In the genomic region with DNA sequence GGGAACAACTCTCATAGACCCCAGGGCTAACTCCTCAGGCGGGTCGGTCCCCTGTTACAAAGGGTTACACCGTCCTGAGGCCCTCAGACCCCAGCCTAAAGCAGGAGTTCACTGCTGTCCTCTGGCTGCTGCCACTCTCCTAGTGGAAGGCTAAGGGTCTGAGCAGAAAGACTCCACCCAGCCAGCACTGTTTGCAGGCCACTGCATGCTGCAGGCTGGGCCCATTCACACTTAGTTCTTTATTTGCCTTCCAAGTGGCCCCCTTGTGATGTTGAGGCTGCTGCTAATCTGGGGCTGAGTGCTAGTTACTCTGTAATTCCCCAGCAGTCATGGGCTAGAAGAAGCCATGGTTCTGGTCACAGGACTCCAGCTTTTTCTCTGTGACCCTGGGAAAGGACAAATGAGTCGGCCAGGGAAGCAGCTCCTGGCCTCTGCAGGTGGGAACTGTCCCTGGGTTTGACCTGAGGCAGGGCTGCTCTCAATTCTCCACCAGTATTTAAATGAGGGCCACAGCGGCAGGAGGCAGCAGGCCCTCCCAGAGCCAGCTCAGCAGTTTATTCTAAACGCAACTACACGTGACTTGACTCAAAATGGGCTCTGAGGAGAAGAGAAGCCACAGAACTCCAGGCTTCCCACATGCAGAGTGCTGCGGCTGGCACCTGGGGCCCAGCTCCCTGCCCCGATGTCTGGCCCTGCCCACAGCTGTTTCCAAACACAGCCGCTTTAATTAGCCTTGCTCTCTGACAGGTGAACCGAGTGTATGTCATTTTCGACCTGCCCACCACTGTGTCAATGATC, we compare ENCODE assay signal across 9 mouse cellular contexts.
DNase-seq lines count a peak whose midpoint lies in the region; ATAC-seq and TF ChIP-seq lines count a peak whose summit lies in the region.
"Had no signal": no experiment of that assay in that cellular context is flagged by ENCODE, and none has a peak within 500 bp of the region (broad histone marks: within the 10 kb centered on the region; RNA-seq: fewer than 3 reads in every experiment).

No protein-coding gene starts in this region.

- no peaks in the 10 kb centered on the region for H3K27me3 ChIP-seq in embryonic facial prominence, embryonic 15.5 days
- H3K27me3 ChIP-seq in neural tube, embryonic 12.5 days (replicated peaks) = no peaks in the 10 kb centered on the region
- H3K27me3 ChIP-seq: Patski had no signal

- H3K9ac ChIP-seq in embryonic facial prominence, embryonic 15.5 days = no peak overlapping the region
- no peak overlapping the region for H3K9ac ChIP-seq in neural tube, embryonic 12.5 days

- no peaks in the 10 kb centered on the region for H3K36me3 ChIP-seq in embryonic facial prominence, embryonic 15.5 days
- H3K36me3 ChIP-seq in neural tube, embryonic 12.5 days = 0 out of 2 replicates have a peak, but pooled peaks cover 5% of the 10 kb centered on the region

- H3K4me1 ChIP-seq in embryonic facial prominence, embryonic 15.5 days = peaks cover 28% of the 10 kb centered on the region
- peaks cover 35% of the 10 kb centered on the region for H3K4me1 ChIP-seq in neural tube, embryonic 12.5 days

- no peaks in the 10 kb centered on the region for H3K9me3 ChIP-seq in embryonic facial prominence, embryonic 15.5 days (replicated peaks)
- H3K9me3 ChIP-seq in neural tube, embryonic 12.5 days = no peaks in the 10 kb centered on the region

- 29% methylated on average over 12 of the region's 12 CpGs for whole genome bisulfite sequencing in embryonic facial prominence, embryonic 15.5 days
- 21% methylated on average over 12 of the region's 12 CpGs for WGBS in neural tube, embryonic 12.5 days

- H3K27ac ChIP-seq in layer of hippocampus, adult 2 months = peak overlapping the region; percentile 67
- H3K27ac ChIP-seq in embryonic facial prominence, embryonic 15.5 days (replicated peaks) = peak overlapping the region; percentile 31
- peak overlapping the region; percentile 2 for H3K27ac ChIP-seq in neural tube, embryonic 12.5 days
- H3K27ac ChIP-seq in gastrocnemius, adult 2 months = no peak overlapping the region

- no peak overlapping the region for H3K4me2 ChIP-seq in embryonic facial prominence, embryonic 15.5 days (replicated peaks)
- no peak overlapping the region for H3K4me2 ChIP-seq in neural tube, embryonic 12.5 days (replicated peaks)

- ATAC-seq in embryonic facial prominence, embryonic 15.5 days (ENCODE audit: insufficient number of reproducible peaks, low FRiP score, low TSS enrichment, low read depth) = no peak
- ATAC-seq in neural tube, embryonic 12.5 days (ENCODE audit: low FRiP score, low read depth) = peak; percentile 80
- ATAC-seq: Patski had no signal

- TF ChIP-seq CTCF in layer of hippocampus, adult 2 months (conservative IDR thresholded peaks at IDR 0.05) = no peak
- TF ChIP-seq CTCF in gastrocnemius, adult 2 months (IDR thresholded peaks at IDR 0.05) = no peak

- DNase-seq in layer of hippocampus, adult 2 months (ENCODE audit: low spot score in 2 of 2) = peak in 1 of 2 experiments; percentile 16
- no peak for DNase-seq in layer of hippocampus, adult 18-20 months (ENCODE audit: low spot score in 2 of 2)
- DNase-seq in kidney, adult 9 months = peak; percentile 28
- DNase-seq in adrenal gland, postnatal 36 days = no peak
- DNase-seq in spleen, postnatal 10 days (ENCODE audit: low spot score in 2 of 2) = no peak
- no peak for DNase-seq in gastrocnemius, adult 2 months

- no peak overlapping the region for H3K4me3 ChIP-seq in layer of hippocampus, adult 2 months
- no peak overlapping the region for H3K4me3 ChIP-seq in embryonic facial prominence, embryonic 15.5 days (replicated peaks)
- no peak overlapping the region for H3K4me3 ChIP-seq in neural tube, embryonic 12.5 days
- H3K4me3 ChIP-seq in gastrocnemius, adult 2 months = no peak overlapping the region

- intact Hi-C loops in gastrocnemius, adult 2 months (cut with DNase I) = no loop called here
